Mouse (Mus musculus) E14TG2a.4 (cell line): ENCODE data around the gene Rgs8.

Source experiments
- CTCF ChIP-seq: conservative IDR thresholded peaks from 2 replicates; pipeline ENCODE4 v1.5.1; 2014; ENCODE audit warnings: low read length
- POU5F1 ChIP-seq: IDR thresholded peaks from 2 replicates; pipeline ENCODE4 v1.6.1; 2014; ENCODE audit warnings: low read length, borderline replicate concordance

DNA sequence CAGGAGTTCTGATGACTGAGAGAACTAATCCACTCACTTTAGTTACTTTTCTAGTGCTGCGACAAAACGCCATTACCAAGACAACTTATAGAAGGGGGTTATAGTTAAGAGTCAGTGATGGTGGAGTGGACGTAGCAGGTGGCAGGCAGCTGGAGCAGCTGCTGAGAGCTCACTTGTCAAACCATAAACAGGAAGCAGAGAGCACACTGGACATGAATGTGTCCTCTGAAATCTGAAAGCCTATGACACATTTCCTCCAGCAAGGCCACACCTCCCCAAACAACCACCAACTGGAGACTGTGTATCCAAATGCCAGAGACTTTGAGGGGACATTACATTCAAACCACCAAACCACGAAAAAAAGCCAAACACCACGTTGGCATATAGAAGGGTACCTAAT lies 17.8 kb upstream of the Rgs8 start:
- TF ChIP-seq CTCF = no peak
- TF ChIP-seq POU5F1 = no peak
